Mouse (Mus musculus): ENCODE measurements around the gene Chad.

Chad gene

DNA sequence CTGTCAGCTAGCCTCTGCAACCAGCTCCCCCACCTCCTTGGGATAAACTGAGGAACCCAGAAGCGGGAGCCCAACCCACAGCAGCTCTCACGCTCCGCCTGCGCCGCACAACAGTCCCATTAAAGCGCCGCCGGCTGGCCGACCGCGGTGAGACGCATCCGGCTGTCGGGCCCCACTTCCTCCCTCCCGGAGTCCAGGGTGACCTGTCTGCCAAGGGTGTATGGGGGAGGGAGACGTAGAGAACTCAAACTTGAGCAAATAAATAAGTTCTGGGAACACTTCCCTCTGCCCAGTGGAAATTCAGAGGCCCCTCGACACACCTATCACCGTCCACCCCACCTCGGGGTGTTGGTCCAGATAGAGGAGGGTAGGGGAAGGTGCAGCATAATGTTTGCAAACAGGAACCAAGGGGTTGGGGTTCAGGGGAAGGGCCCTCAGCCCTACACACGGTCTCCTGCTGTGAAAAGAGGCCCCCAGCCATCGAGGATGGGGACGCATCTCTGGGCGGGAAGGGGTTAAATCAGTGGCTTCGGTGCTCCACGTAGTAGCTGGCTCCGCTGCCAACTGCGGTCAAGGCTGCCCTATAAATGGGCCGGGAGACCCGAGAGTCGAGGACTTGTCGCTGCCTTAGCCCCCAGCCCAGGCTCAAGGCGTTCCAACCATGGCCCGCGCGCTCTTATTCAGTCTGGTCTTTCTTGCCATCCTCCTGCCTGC lies at the start of gene Chad:
Chad (plus strand) TSS at position 611 of the 714 bp plus-strand sequence.
- DNase-seq (ENCODE audit: low spot score): peak; percentile 58

DNA sequence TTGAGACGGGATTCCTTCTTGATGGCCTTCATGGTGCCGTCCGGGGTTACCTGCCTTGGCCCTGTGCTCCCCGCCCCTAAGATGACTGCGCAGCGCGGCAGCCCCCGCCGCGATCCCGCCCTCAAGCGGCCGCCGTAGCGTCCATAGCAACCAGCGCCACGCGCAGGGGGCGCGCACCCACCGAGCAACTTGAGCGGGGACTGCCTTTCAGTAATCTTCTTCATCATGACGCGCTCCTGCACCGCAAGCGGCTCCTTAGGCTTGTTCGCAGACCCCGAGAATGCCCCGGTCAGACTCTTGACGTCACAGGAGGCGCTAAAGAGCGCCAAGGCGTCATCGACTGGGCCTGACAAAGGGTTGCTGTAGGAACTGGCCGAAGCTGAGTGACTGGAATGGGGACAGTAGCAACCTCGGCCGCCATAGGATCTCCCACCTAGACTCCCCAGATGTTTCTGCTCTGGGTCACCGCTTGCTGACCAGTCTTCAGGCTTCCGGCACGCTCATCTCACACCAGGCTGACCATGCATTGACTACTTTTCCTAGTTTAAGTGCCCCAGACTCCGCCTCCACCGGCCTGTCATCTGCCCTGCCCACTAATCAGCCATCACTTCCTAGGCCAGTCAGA lies 43.5 kb upstream of the Chad start, which contains the start of gene Mycbpap:
Mycbpap (minus strand) TSS at position 524 of the 625 bp plus-strand sequence.
- DNase-seq (ENCODE audit: low spot score): peak; percentile 85

DNA sequence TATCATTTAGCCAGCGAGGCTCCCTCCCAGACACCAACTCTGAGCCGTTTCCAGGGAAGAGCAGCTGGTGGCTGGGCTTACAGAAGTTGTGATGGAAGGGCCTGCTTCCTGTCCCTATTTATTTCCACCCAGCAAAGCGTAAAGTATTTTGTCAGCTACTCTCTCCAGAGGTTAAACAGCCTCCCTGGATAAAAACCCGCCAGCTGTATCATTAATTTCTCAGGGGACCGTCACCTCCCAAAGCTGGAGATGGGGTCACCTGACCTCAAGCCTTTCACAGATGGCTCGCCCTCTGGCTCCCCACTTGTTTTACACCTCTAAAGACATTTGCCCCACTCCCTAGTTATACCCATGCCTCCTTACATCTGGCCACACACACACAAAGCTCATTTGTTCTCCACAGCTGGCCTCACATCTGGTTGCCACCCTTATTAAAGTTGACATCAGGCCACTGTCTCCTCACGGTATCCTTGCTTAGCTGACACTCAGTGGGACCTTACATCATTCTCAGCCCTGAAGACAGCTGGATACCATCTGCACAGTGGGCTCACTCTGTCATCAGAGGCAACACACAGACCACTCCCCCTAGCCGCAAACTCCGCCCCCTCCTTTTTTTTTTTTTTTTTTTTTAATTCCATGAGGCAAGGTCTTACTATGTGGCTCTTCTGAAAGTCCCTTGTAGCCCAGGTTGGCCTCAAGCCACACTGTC lies 38.5 kb upstream of the Chad start:
- peak; percentile 64 for DNase-seq (ENCODE audit: low spot score)

DNA sequence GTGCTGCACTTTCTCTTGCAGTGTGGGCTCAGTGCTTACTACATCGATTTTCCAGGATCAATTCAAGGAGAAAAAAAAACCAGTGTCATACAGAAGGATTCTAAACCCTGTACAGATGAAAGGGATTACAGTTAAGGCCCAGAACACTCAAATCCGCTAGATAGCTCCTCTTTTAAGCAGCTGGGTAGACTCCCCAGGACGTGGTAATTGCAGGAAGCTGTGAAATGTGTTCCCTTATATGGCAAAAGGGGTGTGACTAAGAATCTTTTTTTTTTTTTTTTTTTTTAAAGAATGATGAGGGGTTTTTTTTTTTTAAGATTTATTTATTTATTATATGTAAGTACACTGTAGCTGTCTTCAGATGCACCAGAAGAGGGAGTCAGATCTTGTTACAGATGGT lies 36.0 kb upstream of the Chad start:
- no peak for DNase-seq (ENCODE audit: low spot score)

DNA sequence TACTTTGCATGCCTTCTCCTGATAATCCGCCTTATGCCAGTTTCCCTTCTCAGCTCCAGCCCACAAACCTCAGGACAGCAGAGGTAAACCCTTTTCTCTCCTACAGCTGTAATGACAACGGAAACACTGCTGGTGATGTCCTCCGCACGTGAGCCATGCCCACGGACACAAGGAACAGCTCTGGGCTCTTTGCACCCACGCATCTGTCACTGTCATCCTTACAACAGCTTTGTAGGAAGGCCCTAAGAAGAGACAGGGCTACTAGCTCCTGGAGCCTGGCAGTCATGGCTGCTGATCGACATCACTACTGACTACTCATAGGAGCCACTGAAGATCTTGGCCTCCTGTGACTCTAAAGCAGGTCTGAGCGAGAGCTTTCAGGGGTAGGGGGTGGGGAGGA lies 31.7 kb upstream of the Chad start:
- no peak for DNase-seq (ENCODE audit: low spot score)

DNA sequence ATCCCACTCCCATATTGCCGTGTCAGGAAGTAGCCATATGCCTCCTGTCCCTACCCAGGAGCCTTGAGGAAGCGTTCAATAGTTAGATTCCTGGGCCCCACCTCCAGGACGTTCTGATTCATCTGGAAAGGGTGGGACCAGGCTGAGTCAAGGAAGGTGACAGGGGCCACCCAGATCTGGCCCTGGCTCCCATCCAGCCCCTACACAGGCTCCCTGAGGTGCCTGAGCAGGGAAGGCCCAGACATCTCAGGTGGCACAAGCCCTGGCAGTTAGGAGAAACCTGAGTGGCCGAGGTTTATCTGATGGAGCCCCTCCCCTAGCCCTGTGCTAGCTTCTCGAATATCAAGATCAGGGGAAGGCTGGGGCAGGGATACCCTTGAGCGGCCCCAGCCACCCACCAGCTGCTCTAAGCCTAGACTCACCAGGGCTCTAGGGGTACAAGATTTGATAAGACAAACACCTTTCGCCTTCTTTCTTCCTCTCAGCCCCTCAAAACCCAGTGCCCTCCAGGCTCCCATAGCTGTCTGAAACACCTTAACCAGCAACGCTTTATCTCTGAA lies 26.0 kb upstream of the Chad start:
- DNase-seq (ENCODE audit: low spot score): no peak

DNA sequence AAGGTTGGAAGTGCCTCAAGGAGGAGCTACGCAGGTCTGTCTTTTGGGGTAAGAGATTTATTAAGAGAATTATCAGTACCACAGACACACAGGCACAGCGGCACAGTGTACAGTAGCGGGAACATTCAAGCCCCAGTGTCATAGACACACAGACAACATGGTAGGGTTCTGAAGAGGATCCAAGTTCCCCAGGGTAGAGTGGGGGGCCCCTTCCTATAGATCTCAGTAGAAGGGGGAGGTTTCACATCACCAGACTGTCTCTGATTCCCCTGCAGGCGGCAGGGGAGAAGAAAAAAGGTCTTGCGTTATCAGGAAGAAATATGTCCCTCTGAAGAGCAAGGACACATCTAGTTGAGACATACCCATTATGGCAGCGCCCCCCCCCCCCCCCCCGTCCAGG lies 25.1 kb upstream of the Chad start:
- no peak for DNase-seq (ENCODE audit: low spot score)

DNA sequence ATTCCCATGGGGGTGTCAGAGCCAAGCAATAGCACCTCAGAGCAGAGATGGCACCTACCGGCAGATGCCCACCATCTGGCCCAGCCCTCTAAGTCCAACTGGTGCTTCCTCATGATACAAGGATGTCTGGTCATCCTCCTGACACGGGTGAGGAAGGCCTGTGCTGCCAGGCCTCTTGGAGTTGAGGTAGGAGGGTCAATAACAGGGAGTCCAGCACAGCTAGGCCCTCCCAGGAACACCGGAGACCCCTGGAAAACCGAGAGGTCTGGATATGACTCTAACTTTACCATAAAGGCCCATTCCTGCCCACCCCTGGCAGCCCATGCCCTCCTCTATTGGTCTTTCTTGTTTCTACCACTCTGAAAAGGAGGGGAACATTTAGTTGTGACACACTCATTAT lies 22.4 kb upstream of the Chad start:
- DNase-seq (ENCODE audit: low spot score): no peak

DNA sequence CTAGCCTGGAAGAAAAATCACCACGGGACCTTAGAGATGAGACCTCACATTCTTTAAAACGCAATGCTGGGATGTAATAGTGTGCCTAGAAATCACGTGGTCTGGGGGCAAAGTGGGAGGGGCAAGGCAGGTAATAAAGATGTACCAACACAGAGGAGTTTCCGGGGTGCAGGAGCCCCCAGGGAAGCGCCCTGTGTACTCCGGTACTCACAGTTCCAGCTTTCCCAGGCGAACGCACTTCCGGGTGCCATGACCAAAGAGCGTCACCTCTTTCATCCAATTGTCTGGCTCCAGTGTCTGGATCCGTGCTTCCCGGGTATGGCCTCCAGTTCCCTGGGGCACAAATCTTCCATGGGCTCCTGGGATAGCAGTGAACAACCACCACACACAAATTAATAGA lies 21.5 kb upstream of the Chad start:
- DNase-seq (ENCODE audit: low spot score): no peak

DNA sequence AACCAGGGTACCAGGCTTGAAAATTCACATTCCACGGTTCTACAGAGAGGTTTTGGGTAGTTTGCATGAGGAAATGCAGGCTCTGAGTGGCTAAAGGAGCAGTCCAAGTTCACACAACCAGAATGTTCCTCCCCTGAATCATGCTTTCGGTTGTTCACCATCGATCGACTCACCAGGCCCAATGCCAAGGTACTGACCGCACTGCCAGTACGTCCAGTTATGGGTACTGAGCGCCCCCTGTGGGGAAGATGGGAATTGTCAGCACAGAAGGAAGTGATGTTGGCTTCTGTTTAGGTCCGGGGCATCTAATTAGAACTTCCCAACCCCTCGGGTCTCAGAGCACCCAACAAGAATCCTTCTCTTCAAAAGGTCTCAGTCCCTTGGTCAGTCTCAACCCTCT lies 20.9 kb upstream of the Chad start:
- peak; percentile 79 for DNase-seq (ENCODE audit: low spot score)

DNA sequence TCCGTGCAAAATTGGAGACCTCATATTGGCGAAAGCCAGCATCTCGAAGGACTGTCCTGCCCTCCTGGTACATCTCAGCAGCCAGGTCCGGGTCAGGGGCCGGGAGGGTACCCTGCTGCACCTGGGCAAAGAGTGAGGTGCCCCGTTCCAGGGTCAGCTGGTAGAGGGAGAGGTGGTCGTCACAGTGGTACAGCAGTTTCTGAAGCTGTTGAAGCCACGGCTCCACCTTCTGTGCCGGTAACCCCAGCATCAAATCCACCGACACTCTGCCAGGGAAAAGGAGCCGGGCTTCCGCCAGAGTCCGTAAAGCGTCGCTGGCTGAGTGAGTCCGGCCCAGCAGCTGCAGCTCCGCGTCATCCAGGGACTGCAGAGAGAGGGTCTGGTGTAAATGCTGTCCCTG lies 20.4 kb upstream of the Chad start:
- no peak for DNase-seq (ENCODE audit: low spot score)

DNA sequence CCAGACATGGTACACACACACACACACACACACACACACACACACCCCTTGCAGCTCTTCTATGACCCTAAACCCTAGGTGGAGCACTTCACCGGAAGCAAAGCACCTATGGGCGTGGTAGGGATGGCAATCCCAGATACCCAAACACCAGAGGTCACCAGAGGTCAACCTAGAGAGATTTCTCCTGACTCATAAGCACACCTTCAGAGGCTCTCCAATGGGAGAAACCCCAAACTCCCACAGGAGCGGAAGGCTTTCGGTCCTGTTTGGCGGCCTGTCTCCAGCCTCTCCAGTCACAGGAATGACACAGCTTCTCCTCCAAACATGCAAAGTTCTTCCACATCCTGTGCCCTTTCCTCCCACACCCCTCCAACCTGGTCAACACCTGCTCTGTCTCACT lies 18.5 kb upstream of the Chad start:
- DNase-seq (ENCODE audit: low spot score): no peak

DNA sequence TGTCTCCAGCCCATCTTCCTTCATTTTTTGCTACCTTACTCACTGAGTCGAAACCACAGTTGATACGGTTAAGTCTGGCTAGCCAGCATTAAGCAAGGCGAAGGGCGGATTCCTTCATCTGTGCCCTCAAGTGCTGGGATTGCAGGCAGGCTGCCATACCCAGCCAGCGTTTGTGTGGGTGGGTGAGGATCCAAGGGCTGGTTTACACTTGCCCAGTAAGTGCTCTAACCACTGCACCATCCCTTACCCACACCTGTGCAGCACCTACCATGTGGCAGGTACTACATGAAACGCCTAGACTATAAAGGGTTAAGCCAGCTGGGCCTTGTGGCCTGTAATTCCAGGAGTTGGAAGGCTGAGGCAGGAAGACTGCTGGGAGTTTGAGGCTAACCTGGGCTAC lies 17.6 kb upstream of the Chad start:
- DNase-seq (ENCODE audit: low spot score): no peak

DNA sequence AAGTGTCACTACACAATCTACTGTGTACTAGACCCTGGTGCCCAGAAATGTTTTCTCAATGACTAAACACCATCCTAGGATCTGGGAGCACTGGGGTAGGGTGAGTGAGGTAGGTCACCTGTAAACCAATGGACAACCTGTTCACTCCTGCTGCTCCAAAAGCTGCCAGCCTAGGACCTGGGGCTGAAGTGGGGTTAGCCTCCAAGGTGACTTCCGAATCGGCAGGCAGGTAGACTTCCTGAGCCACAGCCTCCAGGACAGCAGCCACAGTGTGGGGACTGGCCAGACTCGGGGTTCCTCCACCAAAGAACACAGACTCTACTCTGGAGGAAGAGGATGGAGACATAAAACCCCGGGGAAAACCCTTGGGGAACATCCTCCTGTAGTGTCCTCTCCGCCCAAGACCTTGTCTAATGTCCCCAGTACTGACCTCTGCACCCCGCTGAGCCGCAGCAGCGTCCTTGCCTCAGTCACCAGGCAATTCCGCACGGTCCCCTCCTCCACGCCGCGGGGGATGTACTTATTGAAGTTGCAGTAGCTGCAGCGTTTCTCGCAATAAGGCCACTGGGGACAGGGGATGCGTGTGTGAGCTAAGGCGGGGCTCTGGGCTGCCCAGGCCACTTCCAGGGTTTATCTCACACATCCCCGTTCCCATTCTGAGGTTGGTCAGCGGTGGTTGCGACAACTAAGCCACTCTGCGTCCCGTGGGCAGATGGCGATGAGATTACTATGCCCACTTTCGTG lies 16.6 kb upstream of the Chad start:
- DNase-seq (ENCODE audit: low spot score): peak; percentile 46

DNA sequence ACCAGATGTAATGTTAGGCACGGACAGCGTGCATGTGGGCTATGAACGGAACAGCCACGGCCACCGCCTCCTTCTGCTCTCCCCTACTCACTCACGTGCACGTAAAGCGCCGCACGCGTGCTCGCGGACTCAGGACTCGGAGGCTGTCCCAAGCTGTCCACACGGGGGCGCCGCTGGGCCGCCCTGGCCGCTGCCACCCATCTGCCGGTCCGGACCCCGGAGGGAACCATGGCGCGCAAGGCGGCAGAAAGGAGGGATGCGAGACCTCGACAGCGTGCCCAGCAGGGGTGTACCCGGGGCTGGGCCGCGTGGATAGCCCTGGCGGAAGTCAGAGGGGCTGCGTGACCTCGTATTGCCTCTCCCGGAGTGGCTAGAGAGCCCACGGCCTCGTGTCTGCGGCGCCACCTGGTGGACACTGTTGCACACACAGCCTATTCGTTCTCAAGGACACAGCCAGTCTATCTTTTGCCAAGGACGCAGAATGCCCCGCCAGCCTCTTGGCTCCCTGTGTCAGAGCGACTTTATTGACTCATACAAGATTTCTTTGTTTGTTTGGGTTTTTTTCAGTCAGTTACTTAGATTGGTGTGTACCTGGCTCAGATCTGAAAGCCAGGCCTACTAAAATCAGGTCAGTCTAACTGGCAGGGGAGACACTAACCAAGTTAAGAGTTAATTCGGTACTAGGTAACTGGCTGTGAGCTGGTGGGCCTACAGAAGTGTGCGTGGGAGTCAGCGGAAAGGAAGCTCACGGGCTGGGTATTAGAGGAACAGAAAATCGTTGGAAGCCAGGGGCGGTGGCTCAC lies 15.8 kb upstream of the Chad start, which contains the start of gene Rsad1:
Rsad1 (minus strand) TSS at position 368 of the 803 bp plus-strand sequence.
- peak; percentile 97 for DNase-seq (ENCODE audit: low spot score)

DNA sequence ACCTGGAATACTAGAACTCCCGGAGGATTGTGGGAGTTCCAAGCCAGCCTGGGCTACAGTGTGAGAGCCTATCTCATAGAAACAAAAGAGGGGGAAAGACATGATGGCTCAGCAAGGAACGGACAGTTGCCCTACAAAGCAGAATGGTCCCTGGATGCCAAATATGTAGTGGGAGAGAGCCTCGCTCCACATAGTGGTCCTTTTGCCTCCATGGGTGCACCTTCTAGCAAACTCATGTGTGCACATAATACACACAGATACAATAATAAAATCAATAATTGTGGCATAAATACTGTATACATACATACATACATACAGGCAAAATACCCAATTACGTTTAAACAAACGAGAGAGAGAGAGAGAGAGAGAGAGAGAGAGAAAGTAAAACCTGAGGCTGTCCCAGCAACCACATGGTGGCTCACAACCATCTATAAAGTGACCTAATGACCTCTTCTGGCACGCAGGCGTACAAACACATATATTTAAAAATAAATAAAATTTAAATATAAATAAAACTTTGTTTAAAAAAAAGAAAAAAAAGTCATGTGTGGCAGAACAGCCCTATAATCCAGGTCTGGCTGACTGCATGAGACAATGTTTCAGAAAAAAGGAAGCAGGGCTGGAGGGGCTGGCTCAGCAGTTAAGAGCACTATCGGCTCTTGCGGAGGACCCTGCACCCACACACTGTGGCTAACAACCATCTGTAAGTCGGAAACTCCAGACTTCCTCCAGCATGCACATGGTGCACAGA lies 15.0 kb upstream of the Chad start:
- DNase-seq (ENCODE audit: low spot score): no peak

DNA sequence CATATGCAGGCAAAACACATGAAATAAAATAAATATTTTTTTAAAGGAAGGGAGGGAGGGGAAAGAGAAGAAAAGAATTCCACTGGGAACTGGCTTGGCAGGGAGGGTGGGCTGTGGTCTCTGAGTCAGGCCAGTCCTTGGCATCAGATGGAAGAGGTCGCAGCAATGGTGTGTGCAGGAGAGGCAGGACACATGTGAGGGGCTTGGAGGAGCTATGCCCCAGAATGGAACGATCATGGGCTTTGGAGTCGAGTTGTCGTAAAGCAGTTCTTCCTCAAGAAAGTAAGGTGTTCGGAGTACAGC lies 14.5 kb upstream of the Chad start:
- no peak for DNase-seq (ENCODE audit: low spot score)

DNA sequence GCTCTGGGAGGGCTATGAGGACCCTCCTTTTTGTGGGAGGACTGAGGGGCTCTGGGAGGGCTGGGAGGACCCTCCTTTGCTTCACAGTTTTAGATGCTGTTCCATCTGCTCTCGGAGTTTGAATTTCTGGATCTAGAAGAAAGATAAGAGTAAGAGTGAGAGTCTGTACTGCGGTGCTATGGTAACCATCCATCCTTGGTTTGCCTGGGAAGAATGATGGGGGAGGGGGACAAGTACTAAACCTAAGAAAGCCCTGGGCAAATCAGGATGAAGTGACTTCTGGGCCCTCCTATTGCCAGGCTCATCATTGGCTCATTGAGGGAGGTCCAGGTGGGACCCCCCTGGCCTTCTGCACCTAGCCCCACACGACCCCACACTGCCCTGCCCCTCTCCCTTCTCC lies 6.6 kb upstream of the Chad start:
- no peak for DNase-seq (ENCODE audit: low spot score)

DNA sequence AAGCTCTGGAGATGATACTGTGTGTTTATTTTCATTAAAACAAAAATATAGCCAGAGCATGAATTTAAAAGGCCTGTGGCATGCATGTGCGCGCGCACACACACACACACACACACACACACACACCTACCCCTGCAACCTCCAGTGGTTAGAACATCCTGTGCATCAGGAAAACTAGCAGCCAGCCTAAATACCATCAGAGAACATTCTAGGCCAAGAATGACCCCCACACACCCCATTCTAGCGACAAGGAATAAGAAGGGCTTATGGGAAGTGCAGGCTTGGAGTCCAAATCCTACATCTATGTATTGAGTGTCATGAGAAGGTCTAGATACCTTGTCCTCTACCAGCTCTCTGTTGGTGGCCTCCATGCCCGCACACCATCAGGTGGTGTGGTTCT lies 1.5 kb upstream of the Chad start:
- no peak for DNase-seq (ENCODE audit: low spot score)

DNA sequence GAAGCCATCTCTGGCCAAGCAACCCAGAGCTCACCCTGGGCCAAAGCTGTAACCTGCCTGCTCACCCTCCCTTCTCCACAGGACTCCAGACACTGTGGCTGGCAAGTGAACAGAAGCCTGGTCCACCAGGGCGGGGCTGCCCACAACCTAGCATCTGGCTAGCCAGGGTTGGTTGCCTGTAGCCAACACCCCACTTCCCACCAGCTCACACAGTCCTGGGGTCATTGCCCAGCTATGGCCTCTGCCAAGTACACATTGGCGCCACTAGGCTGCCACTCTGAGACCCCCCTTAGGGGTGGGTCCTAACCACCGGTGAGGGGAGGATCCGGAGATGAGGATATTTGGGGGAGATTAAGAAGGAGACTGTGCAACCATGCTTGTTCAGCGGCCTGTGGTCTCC lies 1.0 kb upstream of the Chad start:
- no peak for DNase-seq (ENCODE audit: low spot score)

DNA sequence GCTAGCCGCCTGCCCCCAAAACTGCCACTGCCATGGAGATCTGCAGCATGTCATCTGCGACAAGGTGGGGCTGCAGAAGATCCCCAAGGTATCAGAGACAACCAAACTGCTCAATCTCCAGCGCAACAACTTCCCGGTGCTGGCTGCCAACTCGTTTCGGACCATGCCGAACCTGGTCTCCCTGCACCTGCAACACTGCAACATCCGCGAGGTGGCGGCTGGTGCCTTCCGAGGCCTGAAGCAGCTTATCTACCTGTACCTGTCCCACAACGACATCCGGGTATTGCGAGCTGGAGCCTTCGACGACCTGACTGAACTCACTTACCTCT lies 268 bp downstream of the Chad start:
- peak; percentile 29 for DNase-seq (ENCODE audit: low spot score)
